Mouse (Mus musculus): ENCODE measurements at regions not wholly inside any gene's neighbourhood (a gene's known extent, or its start where the extent isn't known, plus 50 kb on each side); places are given as distances from the start of the nearest gene placed in this dataset.

GRCm38 (mm10) chr5:74767993-74768392 lies 65.3 kb upstream of the Lnx1 start:
- DNase-seq = no peak

GRCm38 (mm10) chr5:74766211-74766610 lies 63.5 kb upstream of the Lnx1 start:
- no peak for DNase-seq

- DNase-seq = no peak
Observed at GRCm38 (mm10) chr5:74765061-74765767, 62.5 kb upstream of the Lnx1 start.

GRCm38 (mm10) chr5:74757557-74757956 lies 54.8 kb upstream of the Lnx1 start:
- DNase-seq = no peak

- no peak for DNase-seq
Observed at GRCm38 (mm10) chr5:74752961-74753360, 50.2 kb upstream of the Lnx1 start.

Measured in lung, adult 18-20 months (tissue).